Mouse (Mus musculus): Measurements from ENCODE around the gene Creb3. TPM values are rescaled to one million over a fixed set of nuclear protein-coding genes. Genes with fewer than 3 reads are reported as not detected.

Creb3 gene
- polyA plus RNA-seq (2012; rRNA removed) = 66.9 and 133 TPM in 2 replicates

DNA sequence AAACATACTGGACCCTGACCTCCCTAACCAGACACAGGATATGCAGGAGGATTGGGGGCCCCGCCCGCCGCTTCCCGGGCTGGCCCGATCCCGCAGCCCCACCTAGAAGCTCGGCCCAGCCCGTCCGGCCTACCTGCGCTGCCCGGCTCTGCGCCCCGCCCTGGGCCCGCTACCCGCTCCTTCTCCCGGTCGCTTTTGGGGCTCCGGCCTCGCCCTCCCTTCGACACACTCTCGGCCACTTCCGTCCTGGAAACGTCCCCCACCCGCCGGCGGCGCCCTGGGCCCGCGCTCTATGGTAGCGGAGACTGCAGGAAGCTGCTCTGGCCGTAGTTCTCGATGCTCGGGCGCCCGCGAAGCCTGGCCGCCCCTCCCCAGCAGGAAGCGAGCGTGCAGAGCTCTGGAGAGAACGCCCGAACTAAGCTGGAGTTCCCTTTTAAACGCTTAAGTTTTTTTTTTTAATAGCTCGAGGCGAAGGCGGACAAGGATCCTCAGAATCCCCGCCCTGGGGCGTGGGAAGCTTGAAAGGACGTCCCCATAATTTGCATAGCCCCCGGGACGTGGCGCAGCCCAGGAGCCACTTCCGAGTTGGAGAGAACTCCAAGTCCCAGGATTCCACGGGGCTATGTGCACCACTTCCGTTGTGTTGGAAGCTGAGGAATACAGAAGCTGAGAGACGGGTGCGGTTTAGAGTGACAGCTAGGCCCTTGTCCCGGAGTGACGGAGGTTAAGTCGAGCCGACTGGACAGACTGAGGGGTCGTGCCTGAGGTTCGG, at the start of gene Creb3, which contains the start of gene Tln1:
Gene Creb3 (plus strand): TSS at position 336 of the 772 bp plus-strand sequence.
Gene Tln1 (minus strand): TSS at position 695 of the 772 bp plus-strand sequence.
- H3K36me3 ChIP-seq (ENCODE audit: control insufficient read depth, insufficient read depth, low read length) = peaks cover 25% of the 10 kb centered on the region
- H3K4me3 ChIP-seq (ENCODE audit: low read depth, low read length) = peak within 1 kb of the TSS; percentile 84
- peaks cover 17% of the 10 kb centered on the region; the same call in 1 of the 2 replicates for H3K4me1 ChIP-seq (ENCODE audit: control insufficient read depth, insufficient read depth, insufficient read length, low read length)
- no peak for TF ChIP-seq CTCF (IDR thresholded peaks at IDR 0.05; ENCODE audit: extremely low read depth, insufficient read length, insufficient replicate concordance, low read depth, low read length)
- peak; percentile 57 for TF ChIP-seq POLR2A (IDR thresholded peaks at IDR 0.05; ENCODE audit: low read depth, low read length)
- no peaks in the 10 kb centered on the region for H3K27me3 ChIP-seq (ENCODE audit: control insufficient read depth, insufficient read depth, low read length)
- H3K27ac ChIP-seq (ENCODE audit: insufficient read depth, low read depth, low read length) = peak within 1 kb of the TSS; percentile 93
- WGBS = under 1% methylated on average over 62 of the region's 62 CpGs

DNA sequence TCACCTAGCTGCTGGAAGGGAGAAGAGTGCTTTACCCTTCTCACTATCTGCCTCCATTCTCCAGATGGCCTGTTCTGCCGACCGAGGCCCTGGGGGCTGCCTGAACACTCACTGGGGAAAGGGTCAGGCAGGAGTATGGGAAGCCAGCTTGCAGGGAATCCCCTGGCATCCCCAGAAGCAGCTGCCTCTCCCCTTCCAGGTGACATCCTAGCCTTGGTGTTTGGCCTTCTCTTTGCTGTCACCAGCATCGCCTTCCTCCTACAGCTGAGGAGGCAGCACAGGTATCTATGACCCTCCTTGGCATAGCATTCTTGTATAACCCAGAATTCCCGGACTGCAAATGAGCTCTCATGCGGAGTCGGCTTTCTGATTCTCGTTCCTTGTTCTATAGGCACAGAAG, 49.5 kb upstream of the Creb3 start:
- Histone ChIP-seq H3K36me3 (ENCODE audit: control insufficient read depth, insufficient read depth, low read length) (no peaks in the 10 kb centered on the region), H3K4me1 (ENCODE audit: control insufficient read depth, insufficient read depth, insufficient read length, low read length) (peaks cover 15% of the 10 kb centered on the region), H3K27me3 (ENCODE audit: control insufficient read depth, insufficient read depth, low read length) (no peaks in the 10 kb centered on the region), H3K27ac (ENCODE audit: insufficient read depth, low read depth, low read length) (no peak overlapping the region), H3K4me3 (ENCODE audit: low read depth, low read length) (no peak overlapping the region)
- WGBS = 77% methylated on average over 7 of the region's 7 CpGs
- TF ChIP-seq POLR2A (IDR thresholded peaks at IDR 0.05; ENCODE audit: low read depth, low read length) (no peak), CTCF (IDR thresholded peaks at IDR 0.05; ENCODE audit: extremely low read depth, insufficient read length, insufficient replicate concordance, low read depth, low read length) (no peak)

DNA sequence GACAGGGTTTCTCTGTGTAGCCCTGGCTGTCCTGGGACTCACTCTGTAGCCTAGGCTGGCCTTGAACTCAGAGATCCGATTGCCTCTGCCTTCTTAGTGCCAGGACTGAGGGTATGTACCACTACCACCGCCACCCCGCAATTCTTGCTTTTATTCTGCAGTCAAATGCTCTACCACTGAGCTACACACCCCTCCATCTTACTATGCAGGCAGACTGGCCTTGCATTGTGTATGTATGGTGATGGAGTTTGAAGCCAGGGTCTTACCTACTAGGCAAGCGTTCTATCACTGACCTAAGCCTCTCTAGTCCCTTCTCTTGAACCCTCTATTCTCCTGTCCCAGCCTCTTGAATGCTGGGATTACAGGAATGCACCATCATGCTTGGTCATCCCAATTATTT, 48.8 kb upstream of the Creb3 start:
- H3K4me3 ChIP-seq (ENCODE audit: low read depth, low read length) = no peak overlapping the region
- H3K36me3 ChIP-seq (ENCODE audit: control insufficient read depth, insufficient read depth, low read length) = peaks cover 2% of the 10 kb centered on the region; the same call in 1 of the 2 replicates
- TF ChIP-seq POLR2A (IDR thresholded peaks at IDR 0.05; ENCODE audit: low read depth, low read length) (no peak), CTCF (IDR thresholded peaks at IDR 0.05; ENCODE audit: extremely low read depth, insufficient read length, insufficient replicate concordance, low read depth, low read length) (no peak)
- peaks cover 15% of the 10 kb centered on the region for H3K4me1 ChIP-seq (ENCODE audit: control insufficient read depth, insufficient read depth, insufficient read length, low read length)
- 95% methylated on average over 4 of the region's 4 CpGs for WGBS
- H3K27ac ChIP-seq (ENCODE audit: insufficient read depth, low read depth, low read length) = no peak overlapping the region
- H3K27me3 ChIP-seq (ENCODE audit: control insufficient read depth, insufficient read depth, low read length) = no peaks in the 10 kb centered on the region

DNA sequence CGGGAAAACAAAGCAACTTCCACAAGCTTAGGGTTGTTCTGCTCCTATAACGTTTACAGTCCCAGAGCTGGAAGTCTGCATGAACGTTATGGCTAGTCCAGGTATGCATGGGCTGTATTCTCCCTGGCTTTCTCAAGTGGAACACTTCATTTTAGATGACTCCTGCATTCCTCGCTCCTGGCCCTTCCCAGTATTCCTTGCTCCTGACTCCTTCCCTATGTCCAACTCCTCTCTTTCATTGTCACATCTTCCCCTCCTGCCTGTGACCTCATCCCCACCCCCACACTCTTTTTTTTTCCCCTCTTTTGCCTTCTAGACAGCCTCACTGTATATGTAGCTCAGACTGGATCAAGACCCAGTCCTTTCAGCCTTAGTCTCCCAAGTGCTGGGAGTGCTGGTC, 48.3 kb upstream of the Creb3 start:
- Histone ChIP-seq H3K4me3 (ENCODE audit: low read depth, low read length) (no peak overlapping the region), H3K27ac (ENCODE audit: insufficient read depth, low read depth, low read length) (no peak overlapping the region), H3K27me3 (ENCODE audit: control insufficient read depth, insufficient read depth, low read length) (no peaks in the 10 kb centered on the region), H3K36me3 (ENCODE audit: control insufficient read depth, insufficient read depth, low read length) (peaks cover 2% of the 10 kb centered on the region; the same call in 1 of the 2 replicates), H3K4me1 (ENCODE audit: control insufficient read depth, insufficient read depth, insufficient read length, low read length) (peaks cover 17% of the 10 kb centered on the region)
- TF ChIP-seq POLR2A (IDR thresholded peaks at IDR 0.05; ENCODE audit: low read depth, low read length) (no peak), CTCF (IDR thresholded peaks at IDR 0.05; ENCODE audit: extremely low read depth, insufficient read length, insufficient replicate concordance, low read depth, low read length) (no peak)
- 79% methylated on average over 4 of the region's 4 CpGs for WGBS

DNA sequence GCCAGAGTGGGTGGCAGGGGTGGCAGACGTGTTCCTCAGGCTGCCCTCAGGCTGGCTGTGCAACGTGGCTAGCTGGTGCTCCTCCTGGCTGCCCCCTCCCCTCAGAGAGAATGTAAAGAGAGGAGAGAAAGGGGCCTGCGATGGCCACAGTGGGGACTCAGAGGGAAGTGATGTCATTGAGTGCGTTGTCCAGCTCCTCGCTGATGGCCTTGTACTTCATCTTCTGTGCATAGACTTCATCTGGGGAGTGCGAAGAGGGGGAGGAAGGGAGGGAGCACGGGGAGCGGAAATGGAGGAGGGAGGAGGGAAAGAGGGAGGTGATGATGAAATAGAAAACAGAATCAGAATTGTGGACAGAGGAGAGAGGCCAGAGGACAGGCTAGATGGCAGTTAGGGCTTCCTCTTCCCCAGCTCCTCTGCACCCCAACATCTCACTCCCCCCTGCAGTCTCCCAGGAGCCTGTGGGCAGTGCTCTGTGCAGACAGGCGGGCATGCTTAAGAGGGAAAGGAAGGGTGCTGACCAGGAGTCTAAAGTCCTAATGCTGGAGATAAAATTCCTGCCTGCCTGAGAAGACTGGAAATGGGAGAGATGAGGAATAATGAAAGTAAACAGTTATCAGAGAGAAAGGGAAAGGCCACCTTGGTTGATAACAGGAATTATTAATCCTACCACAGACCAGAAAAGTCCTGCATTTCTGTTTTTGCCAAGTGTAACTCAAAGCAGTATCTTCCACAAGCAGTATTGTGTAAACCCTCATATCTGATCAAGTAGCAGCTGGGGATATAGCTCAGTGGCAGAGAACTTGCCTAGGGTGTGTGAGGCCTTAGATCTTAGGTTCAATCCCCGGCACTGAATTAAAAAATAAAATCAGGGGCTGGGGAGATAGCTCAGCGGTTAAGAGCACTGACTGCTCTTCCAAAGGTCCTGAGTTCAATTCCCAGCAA, 46.1 kb upstream of the Creb3 start:
- Histone ChIP-seq H3K36me3 (ENCODE audit: control insufficient read depth, insufficient read depth, low read length) (peaks cover 2% of the 10 kb centered on the region; the same call in 1 of the 2 replicates), H3K27me3 (ENCODE audit: control insufficient read depth, insufficient read depth, low read length) (no peaks in the 10 kb centered on the region), H3K4me3 (ENCODE audit: low read depth, low read length) (0 out of 2 replicates have a peak overlapping the region, but pooled peaks have one; percentile 7), H3K4me1 (ENCODE audit: control insufficient read depth, insufficient read depth, insufficient read length, low read length) (peaks cover 22% of the 10 kb centered on the region), H3K27ac (ENCODE audit: insufficient read depth, low read depth, low read length) (peak overlapping the region; percentile 78)
- TF ChIP-seq POLR2A (IDR thresholded peaks at IDR 0.05; ENCODE audit: low read depth, low read length) = no peak
- TF ChIP-seq CTCF (IDR thresholded peaks at IDR 0.05; ENCODE audit: extremely low read depth, insufficient read length, insufficient replicate concordance, low read depth, low read length) = no peak
- WGBS = 20% methylated on average over 11 of the region's 11 CpGs

- peaks cover 9% of the 10 kb centered on the region for H3K27me3 ChIP-seq (ENCODE audit: control insufficient read depth, insufficient read depth, low read length)
- H3K4me3 ChIP-seq (ENCODE audit: low read depth, low read length) = peak overlapping the region; percentile 42
- H3K27ac ChIP-seq (ENCODE audit: insufficient read depth, low read depth, low read length) = no peak overlapping the region
Measured at GRCm38 (mm10) chr4:43519551-43519950, 42.6 kb upstream of the Creb3 start.

More at GRCm38 (mm10) chr4:43519551-43519950, 42.6 kb upstream of the Creb3 start:
- Histone ChIP-seq H3K36me3 (ENCODE audit: control insufficient read depth, insufficient read depth, low read length) (peaks cover 2% of the 10 kb centered on the region; the same call in 1 of the 2 replicates), H3K4me1 (ENCODE audit: control insufficient read depth, insufficient read depth, insufficient read length, low read length) (peaks cover 29% of the 10 kb centered on the region)
- WGBS = 32% methylated on average over 10 of the region's 10 CpGs
- no peak for TF ChIP-seq POLR2A (IDR thresholded peaks at IDR 0.05; ENCODE audit: low read depth, low read length)
- TF ChIP-seq CTCF (IDR thresholded peaks at IDR 0.05; ENCODE audit: extremely low read depth, insufficient read length, insufficient replicate concordance, low read depth, low read length) = no peak
